Mouse (Mus musculus): ENCODE results near the gene Lcn9.
A peak's percentile ranks its signal among the peaks of the same experiment; 100 is the strongest.
"Not testable (repeated sequence)": the region's sequence is repeated elsewhere in the genome, so short reads cannot be mapped to it uniquely, and the experiment has no call there.

Lcn9 gene

DNA sequence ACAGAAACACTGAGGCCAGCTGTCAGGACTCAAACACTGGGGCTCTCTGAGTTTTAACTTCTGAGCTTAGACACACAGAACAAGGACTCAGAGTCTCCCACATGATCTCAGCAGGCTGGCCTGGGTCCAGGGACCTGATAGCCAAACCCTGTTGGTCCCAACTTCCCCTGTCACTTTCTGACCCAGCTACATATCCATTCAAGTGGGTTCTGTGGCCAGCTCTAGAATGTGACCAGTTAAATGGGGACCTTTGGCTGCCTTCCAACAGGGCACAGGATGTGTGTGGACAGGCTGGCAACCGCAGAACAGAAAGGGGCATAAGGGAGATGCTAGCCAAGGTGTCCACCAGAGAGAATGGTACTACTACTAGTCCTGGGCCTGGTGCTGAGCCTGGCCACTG lies at the start of gene Lcn9:
Gene Lcn9 (plus strand): TSS at position 348 of the 400 bp plus-strand sequence.
- DNase-seq (ENCODE audit: low spot score) = no peak

DNA sequence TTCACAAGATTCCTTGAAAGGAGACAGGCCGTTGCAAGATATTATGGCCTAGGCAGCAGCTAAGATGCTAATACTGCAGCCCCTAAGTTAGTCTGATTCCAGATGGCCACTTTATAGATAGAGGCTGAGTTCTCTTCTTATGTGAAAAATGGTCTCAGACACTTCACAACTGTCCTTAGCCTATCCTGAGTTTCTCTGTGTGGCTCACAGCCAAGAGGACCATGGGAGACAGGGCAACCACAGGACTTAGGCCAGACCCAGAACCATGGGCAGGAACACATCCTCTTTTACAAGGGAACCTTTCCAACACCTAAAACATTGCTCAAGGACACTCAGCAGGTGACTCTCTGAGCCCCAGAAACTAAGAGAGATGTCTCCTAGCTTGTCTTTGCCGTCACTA lies 49.4 kb upstream of the Lcn9 start:
- no peak for DNase-seq (ENCODE audit: low spot score)

DNA sequence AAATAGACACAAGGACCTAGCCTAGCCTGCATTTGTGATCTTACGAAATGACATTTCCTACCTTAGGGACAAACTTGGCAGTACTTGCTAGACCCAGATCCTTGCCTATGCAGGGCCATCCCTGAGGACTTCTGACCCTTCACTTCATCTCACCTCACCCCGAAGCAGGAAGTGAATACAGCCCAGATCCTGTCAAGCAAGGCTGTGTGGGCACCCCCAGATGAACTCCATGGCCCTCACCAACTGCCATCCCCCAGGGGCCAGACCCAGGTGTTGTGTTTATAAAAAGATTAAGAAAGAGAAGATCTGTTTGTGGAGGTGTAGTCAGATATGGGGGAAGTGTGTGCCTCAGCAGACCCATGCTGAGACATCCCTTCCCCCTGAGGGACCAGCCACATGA lies 48.3 kb upstream of the Lcn9 start:
- no peak for DNase-seq (ENCODE audit: low spot score)

DNA sequence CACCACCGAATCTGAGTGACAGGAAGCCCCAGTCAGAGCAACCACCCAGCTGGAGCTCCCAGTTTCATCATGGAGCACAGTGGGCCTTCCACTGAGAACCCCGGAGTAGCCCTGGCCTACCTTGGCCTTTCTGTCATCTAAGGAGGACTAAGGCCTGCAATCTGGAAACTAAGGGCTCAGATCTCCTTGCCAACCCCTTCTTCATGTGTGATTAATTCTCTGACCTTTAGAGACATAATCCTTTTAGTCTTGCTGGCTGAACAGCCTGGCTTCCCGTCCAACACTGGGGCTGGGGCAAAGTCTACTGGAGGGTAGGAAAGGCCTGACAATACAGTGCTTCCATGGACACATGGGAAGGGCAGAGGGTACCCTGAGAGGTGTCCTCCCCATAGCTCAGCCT lies 47.0 kb upstream of the Lcn9 start:
- no peak for DNase-seq (ENCODE audit: low spot score)

DNA sequence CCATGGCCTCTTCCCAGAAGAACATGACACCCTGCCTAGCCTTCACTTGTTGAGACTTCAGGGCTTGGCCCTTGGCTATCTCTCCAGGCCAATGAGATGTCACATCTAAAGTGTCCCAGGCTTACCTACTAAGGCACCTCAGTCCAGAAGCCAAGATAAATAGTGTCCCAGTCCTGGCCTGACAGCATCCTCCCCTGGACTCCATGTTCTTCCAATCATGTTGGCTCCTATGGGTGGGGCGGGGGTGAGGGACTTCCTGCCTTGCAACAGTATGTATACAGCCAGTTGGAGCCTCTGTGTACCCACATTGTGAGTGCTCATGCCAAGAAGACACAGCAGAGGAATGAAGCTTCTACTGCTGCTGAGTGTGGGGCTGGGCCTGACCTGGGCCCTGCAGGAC lies 46.2 kb upstream of the Lcn9 start, which contains the start of gene Lcn11:
Gene Lcn11 (plus strand): TSS at position 301 of the 400 bp plus-strand sequence.
- DNase-seq (ENCODE audit: low spot score) = no peak

DNA sequence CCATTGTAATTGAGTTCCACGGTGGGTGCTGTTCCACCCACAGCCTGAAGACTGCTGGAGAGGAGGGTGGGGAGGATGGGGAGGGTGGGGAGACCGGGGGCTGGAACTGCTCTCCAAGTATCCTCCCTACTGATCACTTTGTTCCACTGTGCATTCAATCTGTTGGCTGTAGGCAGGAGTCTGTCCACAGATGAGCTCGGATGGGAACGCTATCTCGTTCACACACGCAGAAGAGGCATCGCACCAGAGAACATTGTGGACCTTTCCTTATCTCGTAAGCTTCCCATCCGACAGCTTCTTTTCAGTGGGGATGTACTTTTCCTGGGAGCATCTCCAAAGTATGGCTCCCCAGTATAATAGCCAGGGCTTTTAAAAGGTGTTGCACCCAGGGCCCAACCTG lies 43.9 kb upstream of the Lcn9 start:
- DNase-seq (ENCODE audit: low spot score) = no peak

DNA sequence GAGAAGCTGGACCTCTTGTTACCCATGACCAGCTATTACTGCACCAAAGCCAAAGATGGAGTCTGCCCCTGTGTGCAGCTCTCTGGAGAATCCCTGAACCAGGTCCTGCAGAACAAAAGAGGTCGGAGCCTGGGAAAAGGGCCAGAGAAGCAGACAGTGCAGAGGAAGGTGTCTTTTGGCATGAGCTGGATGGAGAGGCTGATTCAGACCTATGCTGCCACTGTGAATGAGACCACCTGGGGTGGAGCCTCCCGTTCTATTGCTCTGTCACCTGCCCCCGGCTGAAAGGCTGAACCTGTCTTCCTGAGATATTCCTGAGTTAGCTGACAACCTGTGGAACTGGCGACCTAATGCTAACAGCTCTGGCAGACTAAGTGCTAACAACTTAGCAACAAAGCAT lies 42.0 kb upstream of the Lcn9 start:
- DNase-seq (ENCODE audit: low spot score) = no peak

DNA sequence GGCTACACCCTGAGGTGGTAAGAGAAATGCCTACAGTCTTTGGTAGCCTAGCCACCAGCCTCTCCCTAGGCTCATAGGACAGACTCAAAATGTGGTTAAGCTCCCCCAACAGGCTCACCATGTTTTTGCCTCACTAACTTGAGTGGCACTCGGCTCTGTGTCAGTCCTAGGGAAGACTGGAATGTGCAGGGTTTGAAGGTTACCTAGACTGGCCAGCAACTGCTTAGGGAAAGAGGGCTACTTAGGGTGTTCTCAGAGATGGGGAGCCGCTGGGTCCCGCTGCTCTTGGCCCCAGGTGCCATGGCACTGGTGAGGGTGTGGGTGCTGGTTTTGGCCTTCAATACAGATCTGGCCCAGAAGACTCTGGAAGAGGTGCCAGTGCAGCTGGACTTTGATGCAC lies 41.0 kb upstream of the Lcn9 start, which contains the start of gene Gm13539:
Gene Gm13539 (plus strand): TSS at position 301 of the 400 bp plus-strand sequence.
- DNase-seq (ENCODE audit: low spot score) = no peak

DNA sequence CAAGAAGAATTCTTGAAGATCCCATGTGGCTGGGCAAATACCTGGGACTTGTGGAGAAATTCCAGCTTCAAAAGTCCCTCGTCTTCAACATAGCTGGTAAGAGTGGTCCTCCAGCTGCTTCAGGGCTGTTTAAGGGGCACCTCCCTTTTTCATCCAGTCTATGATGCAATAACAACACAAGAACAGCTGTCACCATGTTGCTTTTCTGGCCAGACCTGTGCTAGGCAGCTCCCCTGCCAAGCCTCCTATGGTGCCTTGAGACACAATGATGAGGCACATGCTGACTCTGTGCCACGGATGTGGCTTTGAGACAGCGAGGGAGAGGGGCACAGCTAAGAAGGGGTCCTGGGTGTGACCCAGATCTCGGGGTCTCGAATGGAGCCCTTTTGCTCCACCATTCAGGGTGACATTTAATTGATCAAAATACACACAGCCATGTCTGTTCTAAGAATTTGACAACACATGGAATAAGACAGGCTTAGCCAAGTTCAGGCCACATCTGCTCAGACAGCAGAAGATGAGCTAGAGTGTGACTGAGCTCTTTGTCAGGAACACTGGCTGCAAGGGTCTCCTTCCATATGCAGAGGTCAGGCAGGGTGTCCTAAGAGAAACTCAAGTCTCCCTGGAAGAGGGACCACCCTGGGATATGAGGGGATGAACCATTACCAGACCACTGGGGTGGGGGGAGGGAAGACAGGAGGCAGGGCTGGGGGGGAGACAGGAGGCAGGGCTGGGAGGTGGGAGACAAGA lies 37.2 kb upstream of the Lcn9 start:
- DNase-seq (ENCODE audit: low spot score) = no peak

DNA sequence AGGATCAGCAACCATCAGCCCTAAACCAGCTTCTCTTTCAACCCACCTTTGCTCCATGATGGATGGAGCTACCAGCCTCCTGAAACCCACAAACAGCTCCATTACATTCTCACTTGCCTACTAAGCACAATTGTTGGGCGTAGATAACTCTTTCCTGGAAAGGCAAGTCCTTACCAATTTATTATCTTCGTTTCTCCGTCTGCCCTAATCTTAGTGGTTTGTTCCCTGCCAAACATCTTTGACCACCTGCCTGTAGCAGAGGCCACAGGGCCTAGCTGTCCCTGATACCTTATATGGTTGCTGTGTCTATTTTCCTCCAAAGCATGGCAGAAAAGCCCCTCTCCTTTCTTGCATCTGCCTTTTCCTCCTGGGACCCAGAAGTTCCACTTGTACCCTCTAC lies 33.9 kb upstream of the Lcn9 start:
- no peak for DNase-seq (ENCODE audit: low spot score)

DNA sequence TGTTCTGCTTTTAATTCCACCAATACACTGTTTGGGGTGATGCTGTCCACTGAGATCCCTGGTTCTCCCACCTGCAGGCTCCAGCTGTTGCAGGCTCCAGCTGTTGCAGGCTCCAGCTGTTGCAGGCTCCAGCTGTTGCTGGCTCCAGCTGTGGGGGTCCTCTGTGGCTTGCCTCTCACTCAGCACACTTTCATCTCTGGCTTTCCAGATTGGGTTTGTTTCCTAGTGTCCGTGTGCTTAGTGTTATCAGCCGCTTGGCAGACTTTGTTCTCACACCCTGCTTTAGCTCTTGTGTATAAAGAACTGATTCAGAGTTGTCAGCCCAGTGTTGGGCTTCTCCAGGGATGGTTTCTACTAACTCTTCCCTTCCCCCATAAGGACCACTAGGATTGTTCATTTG lies 25.3 kb upstream of the Lcn9 start:
- DNase-seq (ENCODE audit: low spot score) = no peak

DNA sequence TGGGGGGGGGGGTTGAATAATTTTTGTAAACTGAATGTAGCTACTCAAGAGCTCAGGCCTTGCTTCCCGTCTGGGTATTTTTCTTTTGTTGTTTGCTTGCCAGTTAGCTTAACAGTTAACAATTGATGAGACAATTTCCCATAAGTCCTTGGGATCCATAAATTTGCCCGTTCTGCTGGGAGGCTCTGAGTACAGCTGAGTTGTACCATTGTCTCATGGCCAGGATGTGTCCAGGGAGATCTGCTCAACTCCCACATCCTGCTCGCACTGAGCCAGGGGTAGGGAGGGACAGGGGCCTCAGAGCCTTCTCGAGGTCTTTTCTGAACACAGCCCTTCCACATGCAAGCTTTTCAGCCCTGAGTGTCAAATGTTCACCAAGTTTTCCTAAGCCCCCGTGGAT lies 24.9 kb upstream of the Lcn9 start:
- DNase-seq (ENCODE audit: low spot score) = no peak

DNA sequence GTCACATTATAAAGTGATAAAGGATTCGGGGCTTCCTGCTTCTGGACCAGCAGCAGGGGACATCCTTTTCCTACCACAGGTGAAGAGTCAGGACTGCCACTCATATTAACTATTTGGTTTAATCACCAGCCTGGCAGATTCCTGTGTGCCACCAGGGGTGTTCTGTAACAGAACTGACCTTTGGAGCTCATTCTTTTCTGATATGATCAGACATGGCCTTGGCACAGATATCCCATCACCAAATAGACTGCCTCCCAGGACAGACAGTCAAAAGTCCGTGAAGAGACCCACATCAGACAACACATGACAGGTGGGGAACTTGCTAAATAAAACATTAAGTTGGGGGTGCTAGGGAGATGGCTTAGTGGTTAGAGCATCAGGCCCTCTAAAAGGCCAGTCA lies 11.2 kb upstream of the Lcn9 start:
- DNase-seq (ENCODE audit: low spot score) = no peak

DNA sequence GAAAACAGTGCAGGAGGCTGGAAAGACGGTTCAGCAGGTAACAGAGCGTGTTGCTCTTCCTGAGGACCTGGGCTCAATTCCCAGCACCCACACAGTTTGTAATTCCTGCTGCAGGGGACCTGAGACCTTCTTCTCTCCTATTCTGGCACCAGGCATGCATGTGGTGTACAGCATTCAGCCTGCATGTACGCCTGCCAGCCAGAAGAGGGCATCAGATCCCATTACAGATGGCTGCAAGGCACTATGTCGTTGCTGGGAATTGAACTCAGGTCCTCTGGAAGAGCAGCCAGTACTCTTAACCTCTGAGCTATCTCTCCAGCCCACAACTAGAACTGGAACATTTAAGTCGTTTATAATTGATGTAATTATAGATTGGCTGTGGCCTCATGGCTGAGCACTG lies 9.6 kb upstream of the Lcn9 start:
- DNase-seq (ENCODE audit: low spot score) = no peak

DNA sequence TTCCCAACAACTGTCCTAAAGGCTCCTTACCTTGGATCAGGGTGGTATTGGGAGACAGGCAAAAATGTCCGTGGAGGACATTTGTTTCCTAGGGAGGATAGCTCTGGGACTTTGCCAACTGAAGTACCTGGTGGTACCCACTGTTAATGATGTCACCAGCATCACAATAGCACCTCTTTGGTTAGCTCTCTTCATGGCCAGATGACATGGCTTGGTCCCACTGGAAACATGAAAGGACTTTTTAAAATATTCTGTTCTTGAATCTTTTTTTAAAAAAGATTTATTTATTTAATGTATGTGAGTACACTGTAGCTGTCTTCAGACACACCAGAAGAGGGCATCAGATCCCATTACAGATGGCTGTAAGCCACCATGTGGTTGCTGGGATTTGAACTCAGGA lies 7.2 kb upstream of the Lcn9 start, which contains the start of gene Glt6d1:
Gene Glt6d1 (minus strand): TSS at position 101 of the 400 bp plus-strand sequence.
- not testable (repeated sequence) for DNase-seq (ENCODE audit: low spot score)

DNA sequence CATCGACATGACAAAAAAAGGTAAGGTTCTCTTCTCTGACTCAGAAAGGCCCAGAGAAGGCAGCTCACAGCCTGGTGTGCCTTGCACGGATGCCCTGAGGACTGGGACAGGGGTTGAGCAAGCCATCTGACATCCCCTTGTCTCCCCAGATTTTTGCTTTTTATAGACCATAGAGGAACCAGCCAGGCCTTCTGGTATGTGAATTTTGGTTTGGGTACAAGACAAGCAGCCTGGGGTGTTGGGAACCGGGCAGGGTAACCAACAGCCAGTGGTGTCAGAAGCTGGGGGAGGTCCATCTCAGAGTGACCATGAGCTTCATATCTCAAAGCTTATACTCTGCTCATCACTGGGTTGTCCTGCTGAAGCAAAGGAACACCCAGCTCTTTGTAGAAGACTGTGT lies 1.8 kb downstream of the Lcn9 start:
- DNase-seq (ENCODE audit: low spot score) = no peak

DNA sequence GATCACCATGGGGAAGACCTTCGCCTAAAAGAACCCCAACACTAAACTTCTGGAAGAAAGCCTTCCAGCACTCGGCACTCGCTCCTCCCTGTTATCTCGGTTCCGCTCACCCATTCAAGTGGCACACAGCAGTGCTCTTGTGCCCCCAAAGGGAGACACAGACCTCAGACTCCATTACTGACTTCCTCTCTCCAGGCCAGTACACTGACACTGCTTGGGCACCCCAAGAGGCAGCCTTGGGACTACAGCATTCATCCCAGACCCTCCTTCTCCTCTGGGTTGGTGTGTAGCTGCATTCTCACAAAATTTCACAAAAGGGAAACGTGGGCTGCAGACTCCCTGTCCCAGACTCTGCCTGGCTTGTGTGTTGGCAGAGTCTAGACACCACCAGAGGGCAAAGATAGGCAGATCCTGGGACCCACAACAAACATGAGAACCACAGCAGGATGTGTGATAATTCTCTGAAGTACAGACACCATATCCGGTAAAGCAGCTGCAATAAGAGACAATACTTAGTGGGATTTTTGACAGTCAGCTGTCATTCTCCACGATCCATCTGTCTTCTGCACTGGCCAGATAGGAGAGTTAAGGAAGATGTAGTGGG lies 5.5 kb downstream of the Lcn9 start:
- peak; percentile 61 for DNase-seq (ENCODE audit: low spot score)

DNA sequence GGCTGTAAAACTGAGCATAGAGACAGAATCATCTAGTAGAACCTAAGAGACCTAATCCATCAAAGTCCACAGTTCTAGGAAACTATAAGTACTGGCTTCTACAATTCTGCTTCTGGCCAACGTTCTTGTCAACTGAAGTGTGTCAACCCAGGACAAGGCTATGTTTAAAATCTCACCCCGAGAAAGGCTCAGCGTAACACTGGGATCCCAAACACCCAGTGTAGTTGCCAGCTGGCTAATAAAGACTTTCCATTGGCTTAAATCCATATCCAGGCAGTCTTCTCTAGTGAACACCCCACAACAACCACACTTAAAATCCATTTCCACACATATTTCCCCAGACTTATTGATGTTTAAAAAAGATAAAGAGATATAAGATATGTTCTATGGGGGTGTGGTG lies 7.8 kb downstream of the Lcn9 start:
- no peak for DNase-seq (ENCODE audit: low spot score)

DNA sequence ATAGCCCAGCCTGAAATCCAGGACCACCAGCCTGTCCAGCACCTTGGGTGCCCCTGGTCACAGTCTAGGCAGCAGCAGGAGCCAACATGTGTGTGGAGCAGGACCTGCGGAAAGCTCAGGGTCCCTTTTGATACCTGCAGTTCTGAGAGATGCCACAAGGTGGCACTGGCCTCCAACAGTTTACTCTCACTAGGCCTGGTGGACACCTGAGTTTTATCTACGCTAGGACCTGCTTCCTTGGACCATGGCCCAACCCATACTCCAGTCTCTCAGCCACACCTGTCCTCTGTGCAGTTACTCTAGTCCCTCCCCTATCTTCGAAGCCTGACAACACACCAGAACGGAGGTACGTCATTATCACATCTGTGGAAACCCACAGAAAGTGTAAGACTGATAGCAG lies 13.3 kb downstream of the Lcn9 start:
- peak; percentile 40 for DNase-seq (ENCODE audit: low spot score)

DNA sequence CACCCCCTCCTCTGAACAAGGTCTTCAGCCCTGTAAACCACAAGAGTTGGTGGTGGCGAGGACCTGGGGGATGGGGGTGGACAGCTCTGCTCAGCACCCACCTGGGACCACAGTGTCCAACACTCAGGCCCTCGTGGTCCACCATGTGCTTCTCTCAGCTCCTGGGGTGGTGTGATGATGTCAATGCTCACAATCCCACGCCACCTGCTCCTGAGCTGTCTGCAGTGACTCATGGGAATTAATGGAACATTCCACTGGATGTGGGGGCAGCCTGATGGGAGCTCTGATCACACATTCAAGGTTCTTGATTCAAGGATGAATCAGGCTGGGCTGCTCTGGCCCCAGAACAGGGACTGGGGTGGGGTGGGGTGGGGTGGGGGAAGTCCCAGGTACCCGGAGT lies 19.2 kb downstream of the Lcn9 start:
- DNase-seq (ENCODE audit: low spot score) = no peak

DNA sequence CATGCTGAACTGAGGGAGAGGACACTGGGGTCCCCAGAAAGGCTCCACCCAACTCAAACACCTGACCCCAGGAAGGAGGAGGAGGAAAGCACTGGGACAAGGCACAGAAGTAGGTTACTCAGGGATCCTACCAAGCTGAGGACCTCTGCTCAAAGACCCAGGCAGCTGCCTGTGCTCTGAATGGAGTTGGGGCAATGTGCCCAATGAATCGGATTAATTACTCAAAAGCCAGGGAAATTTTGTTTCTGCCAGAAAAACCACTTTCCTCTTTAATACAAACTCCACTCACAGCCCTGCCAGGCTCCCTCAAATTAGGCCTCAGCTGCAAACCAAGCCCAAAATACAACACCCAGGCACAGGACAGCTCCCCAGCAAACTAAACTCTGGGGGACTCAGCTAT lies 19.8 kb downstream of the Lcn9 start:
- DNase-seq (ENCODE audit: low spot score) = no peak

DNA sequence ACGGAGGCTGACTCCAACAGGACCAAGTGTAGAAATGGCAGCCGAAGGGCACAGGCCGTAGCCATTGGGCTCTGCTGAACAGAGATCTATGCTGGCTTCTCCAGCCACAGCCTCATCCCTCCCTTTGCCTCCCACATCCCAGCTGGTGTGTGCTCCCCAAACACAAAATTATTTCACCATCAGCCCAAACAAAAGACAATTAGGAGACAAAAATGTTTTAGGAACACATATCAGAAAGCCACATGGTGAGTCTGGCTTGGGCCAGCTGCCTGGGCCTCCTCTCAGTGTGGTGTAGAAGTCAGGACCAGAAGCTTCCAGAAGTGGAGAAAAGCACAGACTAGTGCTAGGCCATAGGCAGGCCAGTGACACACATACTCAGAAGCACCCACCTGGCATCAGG lies 21.1 kb downstream of the Lcn9 start:
- no peak for DNase-seq (ENCODE audit: low spot score)

DNA sequence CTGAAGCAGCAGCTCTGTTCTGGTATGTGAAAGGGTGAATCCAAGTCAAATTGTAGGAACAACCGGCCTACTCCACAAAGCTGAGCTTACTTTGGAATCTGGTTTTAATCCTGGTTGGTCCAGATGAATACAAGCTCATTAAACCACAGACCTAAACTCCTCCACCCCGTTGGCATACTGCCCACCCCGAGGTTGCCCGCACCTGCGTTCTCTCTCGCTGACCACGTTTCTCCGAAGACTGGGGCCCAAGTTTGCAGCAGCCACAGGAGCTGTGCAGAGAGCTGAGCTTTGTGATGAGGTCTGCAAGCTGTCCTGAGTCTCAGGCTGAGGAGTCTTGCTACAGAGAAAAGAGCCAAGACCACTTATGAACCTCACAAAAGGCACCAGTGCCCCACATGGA lies 23.6 kb downstream of the Lcn9 start:
- DNase-seq (ENCODE audit: low spot score) = no peak

DNA sequence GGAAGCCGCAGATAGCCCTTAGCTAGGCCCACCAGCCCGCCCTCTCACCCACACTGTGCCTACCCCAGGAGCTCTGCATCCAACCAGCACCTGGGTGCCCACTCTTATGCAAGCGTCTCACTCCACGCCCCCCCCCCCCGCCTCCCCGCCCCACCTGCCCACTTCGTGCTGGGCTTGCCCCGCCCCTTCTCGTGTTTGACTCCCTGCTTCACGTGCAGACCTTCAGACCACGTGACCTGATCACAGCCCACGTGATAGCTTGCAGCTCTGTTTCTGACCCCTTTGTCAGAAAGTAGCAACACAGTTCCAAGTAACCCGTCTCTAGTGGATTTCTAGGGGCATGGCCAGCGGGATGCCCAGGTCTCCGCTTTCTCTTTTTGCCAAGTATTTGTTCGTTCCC lies 24.3 kb downstream of the Lcn9 start, which contains the start of gene Sohlh1:
Gene Sohlh1 (minus strand): TSS at position 23 of the 400 bp plus-strand sequence.
- no peak for DNase-seq (ENCODE audit: low spot score)
